Mouse (Mus musculus) intestine, embryonic 16.5 days (tissue): ENCODE results near the gene Xpo6. TPM values are rescaled to one million over a fixed set of nuclear protein-coding genes. Genes with fewer than 3 reads are reported as not detected.

Experiments
- ATAC-seq: fragments of 200-750 bp; cut with Nextera tagmentation; 2 replicates; pipeline ENCODE4 v1.8.0; 2017; ENCODE audit warnings: moderate TSS enrichment, moderate library complexity
- H3K27ac ChIP-seq: fragments of 300-500 bp; sonication (generic); 2 replicates; pipeline ENCODE4 v1.5.1; 2014; ENCODE audit warnings: mild to moderate bottlenecking, low read length
- H3K27me3 ChIP-seq: fragments of 300-500 bp; sonication (generic); replicated peaks from 2 replicates; pipeline ENCODE4 v1.6.1; 2014; ENCODE audit warnings: low read length, control low read depth, mixed read lengths; ENCODE audit not compliant: control insufficient read depth, insufficient read depth
- H3K36me3 ChIP-seq: fragments of 300-500 bp; sonication (generic); 2 replicates; pipeline ENCODE4 v1.6.1; 2014; ENCODE audit warnings: low read length, control low read depth; ENCODE audit not compliant: control insufficient read depth, insufficient read depth
- H3K4me1 ChIP-seq: fragments of 300-500 bp; sonication (generic); 2 replicates; pipeline ENCODE4 v1.6.1; 2014; ENCODE audit warnings: low read length, control low read depth, mixed read lengths; ENCODE audit not compliant: control insufficient read depth, insufficient read depth
- H3K4me2 ChIP-seq: fragments of 300-500 bp; sonication (generic); 2 replicates; pipeline ENCODE4 v1.6.1; 2014; ENCODE audit warnings: low read depth, low read length, control low read depth
- H3K4me3 ChIP-seq: fragments of 300-500 bp; sonication (generic); 2 replicates; pipeline ENCODE4 v1.5.1; 2014; ENCODE audit warnings: mild to moderate bottlenecking, low read length
- H3K9ac ChIP-seq: fragments of 300-500 bp; sonication (generic); 2 replicates; pipeline ENCODE4 v1.6.1; 2014; ENCODE audit warnings: low read depth, low read length
- H3K9me3 ChIP-seq: fragments of 300-500 bp; sonication (generic); 2 replicates; pipeline ENCODE4 v1.6.1; 2016; ENCODE audit warnings: low read length, control low read depth; ENCODE audit not compliant: control insufficient read depth
- WGBS: fragments of 180-500 bp; shearing (Covaris S2); extraction: QIAGEN DNeasy Blood & Tissue Kit; methylation state at CpG from one replicate; pipeline ENCODE4 v1.1.7; 2014; 5-methylcytosine and 5-hydroxymethylcytosine counted together
- polyA plus RNA-seq: library from polyadenylated mRNA; unstranded; fragments of >200 nt; fragmentation: Nextera tagmentation; extraction: Ambion mirVana; gene quantifications from 2 replicates; pipeline ENCODE4 v1.2.1, GENCODE M21; 2015

Gene Xpo6
- polyA plus RNA-seq, 1 experiment from 2014 or later: 28.2 TPM

DNA sequence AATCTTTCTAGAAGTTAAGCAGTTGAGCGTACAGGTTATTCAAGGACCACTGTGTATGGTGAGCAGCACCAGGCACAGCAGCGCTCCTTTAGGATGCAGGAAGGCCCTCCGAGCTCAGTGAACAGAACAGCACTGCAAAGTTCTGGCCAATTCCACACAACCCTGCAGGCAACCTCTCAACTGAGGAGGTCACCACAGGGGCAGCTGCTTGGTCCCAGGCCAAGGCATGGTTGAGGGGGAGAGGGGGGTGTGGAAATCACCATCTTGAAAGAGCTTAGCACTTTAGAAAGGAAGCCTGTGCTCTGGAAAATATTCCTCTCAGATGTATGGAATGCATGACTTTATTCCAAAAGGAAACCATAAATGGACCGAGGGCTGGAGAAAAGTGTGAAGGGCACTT is 78.8 kb downstream of the Xpo6 start:
- Histone ChIP-seq H3K27ac (no peak overlapping the region), H3K9me3 (no peaks in the 10 kb centered on the region), H3K4me3 (no peak overlapping the region), H3K4me2 (no peak overlapping the region), H3K27me3 (no peaks in the 10 kb centered on the region), H3K9ac (no peak overlapping the region), H3K4me1 (no peaks in the 10 kb centered on the region), H3K36me3 (peaks cover 14% of the 10 kb centered on the region; the same call in 1 of the 2 replicates)
- ATAC-seq: peak; percentile 22; the same call in 1 of the 2 replicates
- WGBS: 76% methylated on average over 4 of the region's 4 CpGs

DNA sequence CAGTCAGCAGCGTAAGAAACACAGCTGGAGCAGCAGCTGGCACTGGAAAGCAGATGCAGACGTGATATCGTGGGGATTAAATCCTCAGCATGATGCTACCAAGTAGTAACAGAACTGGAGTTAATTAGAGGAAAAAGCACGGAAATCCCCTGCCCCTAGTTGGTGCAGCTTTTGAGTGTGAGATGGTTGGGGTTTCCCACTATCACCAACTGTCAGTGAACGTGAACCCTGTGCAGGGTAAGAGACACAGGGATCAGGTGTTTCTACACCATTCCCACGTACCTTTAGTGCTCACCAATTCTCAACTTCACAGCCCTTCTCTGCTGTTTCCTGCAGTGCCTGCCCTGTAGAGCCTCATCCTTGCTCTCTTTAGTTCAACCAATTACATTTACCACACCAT is 80.5 kb downstream of the Xpo6 start:
- H3K4me2 ChIP-seq: no peak overlapping the region
- no peak overlapping the region for H3K4me3 ChIP-seq
- ATAC-seq: no peak
- H3K9ac ChIP-seq: no peak overlapping the region
- no peaks in the 10 kb centered on the region for H3K4me1 ChIP-seq
- no peaks in the 10 kb centered on the region for H3K9me3 ChIP-seq
- H3K27ac ChIP-seq: no peak overlapping the region
- H3K27me3 ChIP-seq: no peaks in the 10 kb centered on the region
- 86% methylated on average over 6 of the region's 6 CpGs for WGBS
- peaks cover 14% of the 10 kb centered on the region for H3K36me3 ChIP-seq

DNA sequence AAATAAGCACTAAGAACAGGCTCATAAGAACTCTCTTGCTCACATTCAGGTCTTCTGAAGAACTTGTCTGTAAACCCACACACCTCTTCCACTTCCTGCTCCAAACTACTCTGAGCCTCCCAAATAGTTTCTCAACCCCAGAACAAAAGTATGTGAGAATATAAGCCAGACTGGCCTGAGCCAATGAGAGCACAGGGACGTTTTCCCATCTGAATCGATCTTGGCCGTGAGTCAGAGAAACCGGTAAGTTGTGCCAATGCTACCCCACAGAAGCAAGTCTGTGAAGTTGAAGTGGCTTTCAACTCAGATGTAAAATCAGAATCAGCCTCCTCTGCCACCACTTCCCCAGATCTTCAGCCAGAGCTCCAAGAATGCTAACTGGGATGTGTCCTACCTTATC is 87.0 kb downstream of the Xpo6 start:
- WGBS: 77% methylated on average over 4 of the region's 4 CpGs
- no peak overlapping the region for H3K9ac ChIP-seq
- no peaks in the 10 kb centered on the region for H3K4me1 ChIP-seq
- no peaks in the 10 kb centered on the region for H3K9me3 ChIP-seq
- no peak overlapping the region for H3K4me2 ChIP-seq
- no peak overlapping the region for H3K4me3 ChIP-seq
- no peak overlapping the region for H3K27ac ChIP-seq
- H3K36me3 ChIP-seq: peaks cover 23% of the 10 kb centered on the region
- no peak for ATAC-seq
- no peaks in the 10 kb centered on the region for H3K27me3 ChIP-seq

DNA sequence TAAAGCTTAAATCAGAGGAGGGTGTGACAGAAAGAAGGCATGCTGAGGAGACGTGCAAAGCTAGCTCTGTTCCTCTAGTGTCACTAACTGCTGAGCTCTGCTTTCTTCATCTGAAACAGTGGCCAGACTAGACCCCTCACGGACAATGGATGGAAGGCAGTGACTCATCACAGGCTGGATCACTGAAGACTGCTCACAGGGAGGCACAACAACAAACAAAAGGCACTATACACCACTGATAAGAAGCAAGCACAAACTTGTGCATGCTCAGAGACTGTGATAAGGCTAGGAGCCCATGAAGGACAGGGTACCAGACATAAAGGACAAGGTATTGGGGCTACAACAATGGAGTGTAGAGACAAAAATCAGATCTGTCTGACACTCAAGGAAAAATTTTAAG is 89.1 kb downstream of the Xpo6 start:
- Histone ChIP-seq H3K4me3 (no peak overlapping the region), H3K9ac (no peak overlapping the region), H3K4me2 (no peak overlapping the region), H3K4me1 (no peaks in the 10 kb centered on the region), H3K9me3 (no peaks in the 10 kb centered on the region), H3K27ac (no peak overlapping the region), H3K36me3 (peaks cover 35% of the 10 kb centered on the region), H3K27me3 (no peaks in the 10 kb centered on the region)
- WGBS: 64% methylated on average over 2 of the region's 2 CpGs
- ATAC-seq: no peak

DNA sequence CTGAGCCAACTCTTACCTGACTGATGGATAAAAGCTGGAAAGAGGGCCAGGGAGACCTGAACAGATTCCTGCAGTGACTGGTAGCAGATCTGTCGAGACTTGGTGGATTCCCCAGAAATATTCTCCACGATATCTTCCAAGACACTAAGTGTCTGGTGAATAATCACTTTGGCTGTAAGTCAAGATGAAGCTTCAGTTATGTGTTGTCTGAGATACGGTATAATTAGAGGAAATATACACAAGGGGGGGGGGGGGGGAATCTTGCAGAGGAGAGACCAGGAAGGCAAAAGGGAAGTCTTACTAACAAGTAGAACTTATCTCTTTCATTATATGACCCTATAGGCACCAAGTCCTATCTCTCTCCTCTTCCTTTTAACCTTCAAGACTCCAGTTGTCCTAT is 90.4 kb downstream of the Xpo6 start:
- H3K4me3 ChIP-seq: no peak overlapping the region
- H3K4me2 ChIP-seq: no peak overlapping the region
- no peaks in the 10 kb centered on the region for H3K9me3 ChIP-seq
- WGBS: 70% methylated on average over 3 of the region's 3 CpGs
- H3K27ac ChIP-seq: no peak overlapping the region
- no peaks in the 10 kb centered on the region for H3K27me3 ChIP-seq
- no peak for ATAC-seq
- peaks cover 35% of the 10 kb centered on the region for H3K36me3 ChIP-seq
- no peak overlapping the region for H3K9ac ChIP-seq
- H3K4me1 ChIP-seq: no peaks in the 10 kb centered on the region

DNA sequence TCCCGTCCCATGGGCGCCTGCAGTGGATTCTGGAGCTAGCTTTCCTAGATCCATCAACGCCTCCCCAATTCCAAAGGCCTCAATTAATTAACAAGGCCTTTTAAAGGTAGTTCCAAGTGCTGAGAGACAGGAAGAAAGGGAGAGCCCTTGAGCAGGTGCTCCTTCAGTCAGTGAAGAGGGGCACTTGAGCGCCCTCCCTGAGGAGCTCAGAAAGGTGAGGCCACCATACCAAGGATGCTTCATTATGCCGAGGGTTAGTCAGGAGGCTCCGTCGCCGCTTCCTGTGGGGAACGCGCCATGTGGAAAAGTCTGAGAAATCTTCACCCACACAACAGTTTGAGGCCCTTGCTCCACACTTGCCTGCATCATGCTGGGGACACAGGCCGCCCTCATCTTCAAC is 99.9 kb downstream of the Xpo6 start:
- Histone ChIP-seq H3K4me2 (no peak overlapping the region), H3K4me3 (no peak overlapping the region), H3K4me1 (no peaks in the 10 kb centered on the region), H3K27me3 (no peaks in the 10 kb centered on the region), H3K27ac (no peak overlapping the region), H3K9me3 (no peaks in the 10 kb centered on the region), H3K9ac (no peak overlapping the region), H3K36me3 (0 out of 2 replicates have a peak, but pooled peaks cover 2% of the 10 kb centered on the region)
- no peak for ATAC-seq
- WGBS: 91% methylated on average over 11 of the region's 11 CpGs

DNA sequence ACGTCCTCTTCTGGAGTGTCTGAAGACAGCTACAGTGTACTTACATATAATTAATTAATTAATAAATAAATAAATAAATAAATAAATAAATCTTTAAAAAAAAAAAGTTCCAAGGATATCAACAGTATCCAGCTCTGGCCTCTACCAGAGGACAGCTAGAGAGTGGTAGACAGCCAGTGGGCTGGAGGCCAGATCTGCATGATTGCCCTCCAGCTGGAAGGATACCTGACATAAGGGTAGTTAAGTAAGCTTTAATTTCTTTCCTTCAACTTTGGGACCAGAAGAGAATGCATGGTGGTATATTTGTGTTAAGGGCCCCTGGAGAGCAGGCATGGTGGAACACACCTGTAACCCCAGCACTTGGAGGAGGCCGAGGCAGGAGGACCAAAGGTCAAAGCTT is 100.5 kb downstream of the Xpo6 start:
- 76% methylated on average over 2 of the region's 2 CpGs for WGBS
- no peaks in the 10 kb centered on the region for H3K27me3 ChIP-seq

DNA sequence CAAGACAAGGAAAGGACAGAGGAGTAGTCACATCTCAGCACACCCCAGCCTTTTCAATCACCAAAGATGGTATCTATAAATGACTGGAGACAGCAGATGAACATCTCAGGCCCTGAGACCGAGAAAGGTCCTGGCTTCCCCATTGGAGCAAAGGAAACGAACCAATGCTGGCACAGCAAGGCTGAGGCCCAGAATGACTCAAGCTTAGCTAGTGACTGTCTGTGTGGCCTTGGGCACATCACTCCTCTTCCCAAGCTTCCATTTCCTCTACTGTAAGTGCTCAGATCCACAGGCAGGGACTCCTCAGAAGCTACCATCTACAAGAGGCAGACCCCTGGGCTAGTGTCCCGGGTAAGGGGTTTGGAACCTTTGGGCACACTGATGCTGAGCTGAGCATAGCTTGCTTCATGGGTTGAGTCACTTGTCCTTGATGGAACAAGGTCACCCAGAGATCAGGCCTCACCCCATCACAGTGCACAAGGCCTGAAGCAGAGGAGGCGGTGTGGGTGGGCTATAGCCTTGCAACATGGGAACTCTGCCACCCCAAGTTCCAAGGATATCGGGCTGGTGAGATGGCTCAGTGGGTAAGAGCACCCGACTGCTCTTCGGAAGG is 101.0 kb downstream of the Xpo6 start:
- H3K36me3 ChIP-seq: 0 out of 2 replicates have a peak, but pooled peaks cover 2% of the 10 kb centered on the region

More for the DNA sequence above, 100.5 kb downstream of the Xpo6 start:
- H3K4me1 ChIP-seq: no peaks in the 10 kb centered on the region
- H3K36me3 ChIP-seq: 0 out of 2 replicates have a peak, but pooled peaks cover 2% of the 10 kb centered on the region
- no peak overlapping the region for H3K9ac ChIP-seq
- ATAC-seq: 0 out of 2 replicates have a peak, but pooled peaks have one; percentile 13
- H3K4me2 ChIP-seq: no peak overlapping the region
- no peaks in the 10 kb centered on the region for H3K9me3 ChIP-seq
- H3K27ac ChIP-seq: no peak overlapping the region
- no peak overlapping the region for H3K4me3 ChIP-seq

DNA sequence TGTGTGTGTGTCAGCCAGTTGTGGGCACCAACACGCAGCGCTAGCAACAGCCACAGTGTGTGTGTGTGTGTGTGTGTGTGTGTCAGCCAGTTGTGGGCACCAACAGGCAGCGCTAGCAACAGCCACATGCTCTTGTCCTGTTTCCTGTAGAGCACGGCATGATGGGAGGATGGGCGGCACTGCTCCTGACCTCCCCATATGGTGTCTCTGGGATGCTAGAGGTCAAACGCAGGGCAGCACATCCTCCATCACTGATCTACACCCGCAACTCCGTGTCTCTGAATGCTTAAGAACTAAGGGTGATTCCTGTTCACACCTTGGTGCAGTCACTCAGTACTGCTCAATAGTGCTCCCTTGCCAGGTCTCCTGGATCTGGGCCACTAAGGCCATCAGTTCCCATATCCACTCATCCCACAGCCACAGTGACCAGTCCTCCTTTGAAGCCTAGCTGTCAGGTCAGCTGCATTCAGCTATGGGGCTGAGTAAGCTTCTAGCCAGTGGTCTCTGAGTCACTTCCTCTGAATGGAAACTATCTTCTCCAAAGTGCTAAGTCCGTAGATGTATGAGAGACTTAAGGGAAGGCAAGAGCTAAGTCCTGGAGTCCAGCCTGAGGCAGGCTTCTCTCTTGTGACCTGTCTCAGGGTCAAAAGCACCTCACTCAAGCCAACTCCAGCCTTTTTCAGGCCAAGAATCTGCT is 102.9 kb downstream of the Xpo6 start:
- Histone ChIP-seq H3K4me2 (no peak overlapping the region), H3K9ac (no peak overlapping the region), H3K27ac (no peak overlapping the region), H3K27me3 (no peaks in the 10 kb centered on the region), H3K36me3 (0 out of 2 replicates have a peak, but pooled peaks cover 2% of the 10 kb centered on the region), H3K9me3 (no peaks in the 10 kb centered on the region), H3K4me3 (no peak overlapping the region), H3K4me1 (no peaks in the 10 kb centered on the region)
- WGBS: 66% methylated on average over 7 of the region's 9 CpGs
- ATAC-seq: no peak

More for the DNA sequence above, 101.0 kb downstream of the Xpo6 start:
- no peak overlapping the region for H3K9ac ChIP-seq
- no peak for ATAC-seq
- no peaks in the 10 kb centered on the region for H3K4me1 ChIP-seq
- no peak overlapping the region for H3K4me2 ChIP-seq
- H3K4me3 ChIP-seq: no peak overlapping the region
- H3K9me3 ChIP-seq: no peaks in the 10 kb centered on the region
- WGBS: 94% methylated on average over 7 of the region's 7 CpGs
- H3K27me3 ChIP-seq: no peaks in the 10 kb centered on the region
- H3K27ac ChIP-seq: no peak overlapping the region
